Mouse (Mus musculus) embryonic facial prominence, embryonic 15.5 days (tissue): ENCODE measurements around the gene Wnt11. TPM values are rescaled to one million over a fixed set of nuclear protein-coding genes. Genes with fewer than 3 reads are reported as not detected.

Source experiments
- ATAC-seq: fragments of 200-750 bp; cut with Nextera tagmentation; 2 replicates; pipeline ENCODE4 v1.8.0; 2017; ENCODE audit warnings: low read depth, moderate TSS enrichment; ENCODE audit not compliant: insufficient number of reproducible peaks, low FRiP score, low TSS enrichment
- H3K27ac ChIP-seq: fragments of 300-500 bp; sonication (generic); replicated peaks from 2 replicates; pipeline ENCODE4 v1.5.1; 2015; ENCODE audit warnings: mild to moderate bottlenecking, inconsistent platforms
- H3K27me3 ChIP-seq: fragments of 300-500 bp; sonication (generic); 2 replicates; pipeline ENCODE4 v1.6.1; 2015; ENCODE audit warnings: inconsistent platforms
- H3K36me3 ChIP-seq: fragments of 300-500 bp; sonication (generic); 2 replicates; pipeline ENCODE4 v1.6.1; 2015; ENCODE audit warnings: mild to moderate bottlenecking, inconsistent platforms
- H3K4me1 ChIP-seq: fragments of 300-500 bp; sonication (generic); 2 replicates; pipeline ENCODE4 v1.6.1; 2015; ENCODE audit warnings: inconsistent platforms
- H3K4me2 ChIP-seq: fragments of 300-500 bp; sonication (generic); replicated peaks from 2 replicates; pipeline ENCODE4 v1.6.1; 2015; ENCODE audit warnings: mild to moderate bottlenecking, inconsistent platforms
- H3K4me3 ChIP-seq: fragments of 300-500 bp; sonication (generic); replicated peaks from 2 replicates; pipeline ENCODE4 v1.5.1; 2015; ENCODE audit warnings: mild to moderate bottlenecking, inconsistent platforms
- H3K9ac ChIP-seq: fragments of 300-500 bp; sonication (generic); 2 replicates; pipeline ENCODE4 v1.6.1; 2015; ENCODE audit warnings: inconsistent platforms
- H3K9me3 ChIP-seq: fragments of 300-500 bp; sonication (generic); replicated peaks from 2 replicates; pipeline ENCODE4 v1.6.1; 2016; ENCODE audit warnings: inconsistent platforms
- WGBS: fragments of 180-500 bp; shearing (Covaris S2); methylation state at CpG from one replicate; pipeline ENCODE4 v1.1.7; 2015; 5-methylcytosine and 5-hydroxymethylcytosine counted together
- polyA plus RNA-seq: library from polyadenylated mRNA; unstranded; fragments of >200 nt; fragmentation: Nextera tagmentation; extraction: Ambion mirVana; gene quantifications from 2 replicates; pipeline ENCODE4 v1.2.1, GENCODE M21; 2015

The Wnt11 gene
- polyA plus RNA-seq, 1 experiment from 2014 or later: 23.3 TPM

DNA sequence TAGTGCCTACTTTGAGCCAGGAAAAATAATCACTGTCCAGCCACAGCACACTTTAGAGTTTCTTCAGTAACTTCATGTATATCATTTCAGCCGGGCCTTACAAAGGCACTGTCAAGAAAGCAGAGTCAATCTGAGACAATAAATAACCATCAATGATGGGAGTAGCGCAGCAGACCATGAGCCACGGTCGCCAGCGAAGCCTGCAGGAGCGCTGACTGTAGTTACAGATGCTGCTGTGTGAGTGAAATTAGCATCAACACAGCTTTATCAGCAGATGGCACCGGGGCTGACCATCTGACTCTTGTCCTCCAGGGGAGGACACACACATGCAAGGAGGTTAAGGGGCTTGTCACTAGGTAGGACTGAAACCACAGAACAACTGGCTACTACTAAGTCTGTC lies 54.3 kb downstream of the Wnt11 start:
- Histone ChIP-seq H3K4me1 (peaks cover 6% of the 10 kb centered on the region; the same call in 1 of the 2 replicates), H3K9ac (no peak overlapping the region), H3K27me3 (no peaks in the 10 kb centered on the region), H3K27ac (no peak overlapping the region), H3K4me2 (no peak overlapping the region), H3K9me3 (no peaks in the 10 kb centered on the region), H3K4me3 (no peak overlapping the region), H3K36me3 (peaks cover 5% of the 10 kb centered on the region; the same call in 1 of the 2 replicates)
- no peak for ATAC-seq
- 88% methylated on average over 7 of the region's 7 CpGs for WGBS

DNA sequence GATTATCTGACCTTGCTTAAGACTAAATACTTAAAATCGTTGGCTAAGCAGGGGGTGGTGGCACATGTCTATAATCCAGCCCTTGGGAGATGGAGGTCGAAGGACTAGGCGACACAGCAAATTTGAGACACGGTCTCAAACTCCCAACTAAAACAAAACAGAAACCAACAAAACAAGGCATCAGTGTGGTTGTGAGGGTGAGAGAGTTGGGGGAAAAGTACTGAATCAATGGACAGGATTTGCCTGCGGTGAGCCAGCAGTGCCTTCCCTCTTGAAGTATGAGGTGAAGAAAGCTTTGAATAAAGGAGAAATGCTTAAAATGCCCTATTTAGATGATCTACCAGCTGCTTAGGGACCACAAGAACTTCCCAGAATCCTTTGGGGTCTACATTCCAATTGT lies 58.2 kb downstream of the Wnt11 start:
- Histone ChIP-seq H3K36me3 (0 out of 2 replicates have a peak, but pooled peaks cover 2% of the 10 kb centered on the region), H3K27ac (no peak overlapping the region), H3K4me3 (no peak overlapping the region), H3K9me3 (no peaks in the 10 kb centered on the region), H3K4me1 (peaks cover 39% of the 10 kb centered on the region), H3K4me2 (no peak overlapping the region), H3K27me3 (no peaks in the 10 kb centered on the region), H3K9ac (no peak overlapping the region)
- 75% methylated on average over 5 of the region's 5 CpGs for WGBS
- ATAC-seq: no peak

DNA sequence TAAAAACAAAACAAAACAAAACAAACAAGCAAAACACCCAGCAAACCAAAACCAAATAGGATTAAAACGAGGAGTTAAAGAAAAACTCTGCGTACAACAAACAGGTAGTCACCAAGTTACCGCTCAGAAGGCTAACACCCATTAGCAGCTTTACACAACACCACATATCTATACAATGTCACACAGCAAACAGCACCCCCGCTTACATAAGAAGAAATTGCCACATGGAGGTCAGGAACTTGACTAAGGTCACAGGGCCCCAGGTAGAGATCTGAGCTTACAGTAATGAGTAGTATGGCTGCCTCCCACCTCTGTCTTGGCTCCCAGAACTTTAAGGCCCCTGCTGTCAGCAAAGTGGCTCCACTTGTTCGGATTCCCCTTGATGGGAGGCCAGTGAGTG lies 59.4 kb downstream of the Wnt11 start:
- Histone ChIP-seq H3K4me2 (no peak overlapping the region), H3K27me3 (no peaks in the 10 kb centered on the region), H3K36me3 (no peaks in the 10 kb centered on the region), H3K9ac (no peak overlapping the region), H3K4me3 (no peak overlapping the region), H3K27ac (no peak overlapping the region), H3K4me1 (peaks cover 42% of the 10 kb centered on the region), H3K9me3 (no peaks in the 10 kb centered on the region)
- ATAC-seq: no peak
- WGBS: 89% methylated on average over 5 of the region's 5 CpGs

DNA sequence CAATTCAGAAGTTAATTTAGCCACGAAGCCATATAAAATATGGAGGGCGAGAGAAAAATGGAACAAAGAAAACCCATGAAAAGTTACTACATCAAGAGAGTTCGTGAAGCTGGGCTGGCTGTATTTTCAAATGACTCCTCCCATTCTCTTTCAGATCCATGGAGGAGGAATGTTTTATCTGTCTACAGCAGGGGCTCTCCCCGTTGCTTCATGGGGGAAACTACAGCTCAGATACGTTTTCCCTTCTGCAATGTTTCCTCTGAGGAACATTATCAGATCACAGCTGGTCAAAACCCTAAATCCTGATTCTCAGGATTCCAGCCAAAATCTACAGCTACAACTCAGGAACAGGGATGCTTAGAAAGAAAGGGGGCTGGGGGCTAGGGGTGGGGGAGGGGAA lies 59.9 kb downstream of the Wnt11 start:
- ATAC-seq: no peak
- Histone ChIP-seq H3K9me3 (no peaks in the 10 kb centered on the region), H3K4me2 (no peak overlapping the region), H3K9ac (no peak overlapping the region), H3K4me3 (no peak overlapping the region), H3K27ac (no peak overlapping the region), H3K4me1 (peaks cover 45% of the 10 kb centered on the region), H3K36me3 (no peaks in the 10 kb centered on the region), H3K27me3 (no peaks in the 10 kb centered on the region)
- 43% methylated on average over 5 of the region's 5 CpGs for WGBS

DNA sequence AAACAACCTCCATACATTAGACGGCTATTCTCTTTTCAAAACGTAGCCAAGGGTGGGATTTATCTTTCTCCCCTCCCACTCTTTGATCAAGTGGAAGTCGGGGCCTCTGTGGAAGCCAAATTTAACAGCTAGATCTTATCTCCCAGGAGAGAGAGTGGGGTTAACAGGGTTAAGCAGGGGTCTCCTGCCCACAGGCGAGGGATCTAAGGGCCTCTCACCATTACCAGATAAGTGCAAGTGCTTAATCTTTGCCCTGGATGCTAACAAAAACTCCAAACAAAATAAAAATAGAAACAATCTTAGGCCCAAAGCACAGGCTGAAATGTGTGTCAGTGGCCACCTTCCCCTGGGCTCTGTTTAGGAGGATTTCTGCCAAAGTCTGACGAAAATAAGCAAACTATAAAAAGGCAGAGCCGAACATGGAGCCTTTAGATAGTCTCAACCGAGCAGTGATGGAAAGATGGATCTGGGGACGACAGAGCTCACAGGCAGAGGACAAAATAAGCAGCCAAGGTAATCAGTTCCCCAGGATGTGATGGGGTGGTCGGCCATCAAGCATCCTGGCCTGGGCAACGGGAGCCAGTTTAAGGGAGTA lies 60.7 kb downstream of the Wnt11 start:
- ATAC-seq: no peak
- Histone ChIP-seq H3K27me3 (no peaks in the 10 kb centered on the region), H3K4me2 (no peak overlapping the region), H3K27ac (peak overlapping the region; percentile 59), H3K4me3 (no peak overlapping the region), H3K9me3 (no peaks in the 10 kb centered on the region), H3K36me3 (no peaks in the 10 kb centered on the region), H3K9ac (no peak overlapping the region), H3K4me1 (peaks cover 53% of the 10 kb centered on the region)
- 31% methylated on average over 10 of the region's 10 CpGs for WGBS

DNA sequence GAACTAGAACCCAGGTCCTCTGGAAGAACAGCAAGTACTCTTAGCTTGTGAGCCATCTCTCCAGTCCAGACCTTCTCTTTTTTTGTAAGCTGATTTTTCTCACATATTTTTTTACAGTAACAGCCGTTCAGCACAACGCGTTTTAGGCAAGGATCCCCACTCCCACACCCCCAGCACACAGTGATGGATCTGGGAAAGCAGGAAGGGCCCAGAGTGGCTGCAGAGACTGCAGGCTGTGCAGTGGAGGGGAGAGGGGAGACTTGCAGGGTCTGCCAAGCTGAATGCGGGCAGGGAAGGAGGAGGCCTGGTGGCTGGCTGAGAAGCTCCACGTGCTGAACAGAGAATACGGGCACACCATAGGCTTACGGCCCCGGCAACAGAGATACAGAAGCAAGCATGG lies 62.4 kb downstream of the Wnt11 start:
- no peak overlapping the region for H3K4me3 ChIP-seq
- ATAC-seq: no peak
- no peak overlapping the region for H3K9ac ChIP-seq
- WGBS: 84% methylated on average over 8 of the region's 8 CpGs
- H3K27me3 ChIP-seq: no peaks in the 10 kb centered on the region
- no peak overlapping the region for H3K4me2 ChIP-seq
- H3K27ac ChIP-seq: no peak overlapping the region
- no peaks in the 10 kb centered on the region for H3K9me3 ChIP-seq
- H3K36me3 ChIP-seq: no peaks in the 10 kb centered on the region
- peaks cover 53% of the 10 kb centered on the region for H3K4me1 ChIP-seq

DNA sequence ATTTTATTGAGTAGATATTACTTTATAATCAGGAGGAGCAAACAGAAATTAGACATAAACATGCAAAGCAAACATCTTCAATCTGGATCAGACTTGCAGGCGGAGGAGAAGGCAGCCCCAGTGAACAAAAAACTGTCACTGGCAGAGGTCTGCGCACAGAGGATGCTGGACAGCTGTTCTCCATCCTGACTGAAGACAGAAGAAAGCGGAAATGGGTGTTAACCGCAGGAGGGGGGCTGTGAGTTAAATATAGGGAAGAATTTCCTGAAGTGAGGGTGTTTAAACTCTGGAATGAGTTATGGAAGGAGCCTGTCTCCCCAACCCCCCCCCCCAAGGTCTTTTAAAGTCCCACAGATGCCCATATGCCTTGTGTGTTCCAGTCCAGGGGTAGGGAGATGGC lies 64.9 kb downstream of the Wnt11 start:
- peaks cover 64% of the 10 kb centered on the region for H3K4me1 ChIP-seq
- WGBS: 37% methylated on average over 4 of the region's 4 CpGs
- H3K27ac ChIP-seq: peak overlapping the region; percentile 69
- no peak overlapping the region for H3K4me3 ChIP-seq
- no peaks in the 10 kb centered on the region for H3K9me3 ChIP-seq
- no peak overlapping the region for H3K4me2 ChIP-seq
- no peaks in the 10 kb centered on the region for H3K27me3 ChIP-seq
- no peak overlapping the region for H3K9ac ChIP-seq
- H3K36me3 ChIP-seq: no peaks in the 10 kb centered on the region
- peak; percentile 56 for ATAC-seq

DNA sequence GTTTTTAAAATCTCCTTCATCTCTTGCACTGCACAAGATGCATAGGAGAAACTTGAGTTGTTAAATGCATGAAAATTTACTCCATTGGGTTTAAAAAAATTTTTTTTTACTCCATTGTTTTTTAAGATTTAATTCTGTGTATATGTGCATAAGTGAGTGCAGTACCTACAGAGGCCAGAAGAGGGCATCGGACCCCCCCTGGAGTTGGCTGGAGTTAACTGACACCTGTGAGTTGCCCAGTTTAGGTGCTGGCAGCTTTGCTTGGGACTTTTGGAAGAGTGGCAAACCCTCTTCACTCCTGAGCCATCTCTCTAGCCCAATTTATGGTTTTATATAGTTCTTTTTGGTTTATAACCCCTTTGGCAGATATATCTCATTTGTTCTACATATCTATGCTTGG lies 66.2 kb downstream of the Wnt11 start:
- H3K27me3 ChIP-seq: no peaks in the 10 kb centered on the region
- no peak for ATAC-seq
- H3K4me2 ChIP-seq: no peak overlapping the region
- H3K36me3 ChIP-seq: no peaks in the 10 kb centered on the region
- no peak overlapping the region for H3K27ac ChIP-seq
- no peaks in the 10 kb centered on the region for H3K9me3 ChIP-seq
- H3K9ac ChIP-seq: no peak overlapping the region
- peaks cover 63% of the 10 kb centered on the region for H3K4me1 ChIP-seq
- no peak overlapping the region for H3K4me3 ChIP-seq
- 94% methylated on average over 1 of the region's 1 CpGs for WGBS

DNA sequence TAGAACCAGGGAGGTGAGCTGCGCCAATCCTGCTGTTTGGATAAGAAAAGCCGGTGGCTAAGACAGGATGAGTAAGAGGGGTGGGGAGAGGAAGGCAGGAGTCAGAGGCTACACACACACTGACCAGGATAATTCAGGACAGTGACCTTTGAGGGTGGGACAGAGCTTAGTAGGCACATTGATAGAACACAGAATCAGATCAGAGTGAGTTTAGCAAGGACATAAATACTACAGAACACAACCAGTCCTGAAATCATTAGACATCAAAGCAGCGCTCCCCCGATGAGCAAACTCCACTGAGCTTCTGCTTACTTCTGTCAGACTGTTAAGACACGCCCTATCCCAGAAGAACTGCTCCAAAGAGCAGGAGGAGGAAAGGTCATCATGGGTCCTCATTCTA lies 69.0 kb downstream of the Wnt11 start:
- H3K27me3 ChIP-seq: no peaks in the 10 kb centered on the region
- no peak overlapping the region for H3K4me2 ChIP-seq
- H3K4me1 ChIP-seq: peaks cover 56% of the 10 kb centered on the region
- no peak overlapping the region for H3K4me3 ChIP-seq
- WGBS: 45% methylated on average over 5 of the region's 5 CpGs
- H3K36me3 ChIP-seq: no peaks in the 10 kb centered on the region
- ATAC-seq: no peak
- H3K27ac ChIP-seq: no peak overlapping the region
- no peaks in the 10 kb centered on the region for H3K9me3 ChIP-seq
- H3K9ac ChIP-seq: no peak overlapping the region

Other genes with a start within 250 kb of the Wnt11 start
- gene Emsy, start 178.3 kb upstream of the Wnt11 start, polyA plus RNA-seq: 25.8 and 26.7 TPM in 2 replicates
- 55.3 and 56.1 TPM in 2 replicates for gene Thap12, start 132.0 kb upstream of the Wnt11 start, polyA plus RNA-seq